Mouse (Mus musculus) c-Kit-positive CD71-positive TER-119-negative erythroid progenitor cells, embryonic 14.5 days (primary cell): ENCODE results near the gene Gm21190.
"Not testable (repeated sequence)": the region's sequence is repeated elsewhere in the genome, so short reads cannot be mapped to it uniquely, and the experiment has no call there.

Source experiments
- DNase-seq: peaks from one replicate; pipeline ENCODE4 v3.0.0-alpha.2; 2013; ENCODE audit warnings: low read depth

The Gm21190 gene

DNA sequence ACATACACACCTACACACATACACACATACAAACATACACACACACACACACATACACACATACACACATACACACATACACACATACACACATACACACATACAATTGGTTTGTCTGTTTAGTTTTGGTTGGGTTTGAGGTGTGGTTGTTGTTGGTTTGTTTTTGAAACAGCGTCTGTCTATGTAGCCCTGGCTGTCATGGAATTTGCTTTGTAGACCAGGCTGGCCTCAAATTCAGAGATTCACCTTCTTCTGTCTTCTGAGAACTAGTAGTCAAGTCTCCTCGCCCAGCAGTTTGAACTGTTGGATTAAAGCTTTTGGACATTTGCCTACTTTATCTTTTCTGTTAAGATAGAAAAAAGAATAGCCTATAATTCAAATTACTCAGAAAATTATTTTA lies 38.1 kb downstream of the Gm21190 start:
- not testable (repeated sequence) for DNase-seq

DNA sequence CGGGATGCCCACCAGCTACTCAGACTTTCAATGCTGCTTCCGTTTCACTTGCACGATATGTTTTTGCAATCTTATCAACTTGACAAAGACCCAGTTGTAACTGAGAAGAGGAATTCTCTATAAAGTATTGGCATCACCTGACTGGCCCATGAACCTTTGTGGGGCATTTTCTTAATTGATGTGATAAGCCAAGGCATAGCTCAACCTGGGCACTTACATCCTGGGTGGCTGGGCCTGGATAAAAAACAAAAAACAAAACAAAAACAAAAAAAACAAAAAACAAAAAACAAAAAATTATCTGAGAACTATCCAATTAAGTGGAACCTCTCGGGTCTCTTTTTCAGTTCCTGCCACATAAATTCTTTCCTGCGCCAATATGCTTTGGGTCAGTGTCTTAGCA lies 40.3 kb downstream of the Gm21190 start:
- DNase-seq, result no peak

GRCm38 (mm10) chr5:15484616-15485015 lies 44.4 kb downstream of the Gm21190 start:
- DNase-seq, result not testable (repeated sequence)

DNA sequence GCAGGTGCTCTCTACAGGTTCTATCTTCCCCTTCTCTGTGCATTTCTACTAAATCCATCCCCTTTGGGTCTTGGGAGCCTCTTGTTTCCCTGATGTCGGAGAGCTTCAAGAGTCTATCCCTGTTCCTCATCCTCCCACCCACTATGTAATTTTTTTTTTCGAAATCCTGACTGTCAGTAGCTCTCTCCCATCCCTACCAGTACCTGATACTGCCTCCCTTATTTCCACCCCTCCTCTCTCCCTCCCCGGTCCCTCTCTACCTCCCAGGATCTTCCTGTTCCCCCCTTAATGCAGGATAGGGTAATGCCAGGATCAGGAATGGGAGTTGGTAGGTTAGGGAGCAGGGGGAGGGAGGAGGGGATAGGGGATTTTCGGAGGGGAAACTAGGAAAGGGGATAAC lies 45.4 kb downstream of the Gm21190 start:
- not testable (repeated sequence) for DNase-seq

DNA sequence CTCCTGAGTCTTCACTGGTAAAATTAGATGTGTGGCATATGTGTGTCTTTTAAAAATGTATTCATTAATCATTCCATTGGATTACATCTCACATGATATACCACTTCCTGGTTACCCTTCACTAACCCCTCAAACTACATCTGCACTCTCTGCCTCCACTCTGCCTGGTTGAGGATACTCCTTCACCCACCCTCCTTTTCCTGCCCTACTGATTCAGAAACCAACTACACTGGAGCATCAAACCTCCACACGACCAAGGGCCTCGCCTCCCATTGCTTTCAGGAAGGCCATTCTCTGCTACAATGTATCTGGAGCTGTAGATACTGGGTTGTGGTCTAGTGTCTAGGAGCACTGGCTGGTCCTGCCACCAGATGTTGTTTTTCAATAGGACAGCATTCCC lies 46.2 kb downstream of the Gm21190 start:
- DNase-seq, result not testable (repeated sequence)

DNA sequence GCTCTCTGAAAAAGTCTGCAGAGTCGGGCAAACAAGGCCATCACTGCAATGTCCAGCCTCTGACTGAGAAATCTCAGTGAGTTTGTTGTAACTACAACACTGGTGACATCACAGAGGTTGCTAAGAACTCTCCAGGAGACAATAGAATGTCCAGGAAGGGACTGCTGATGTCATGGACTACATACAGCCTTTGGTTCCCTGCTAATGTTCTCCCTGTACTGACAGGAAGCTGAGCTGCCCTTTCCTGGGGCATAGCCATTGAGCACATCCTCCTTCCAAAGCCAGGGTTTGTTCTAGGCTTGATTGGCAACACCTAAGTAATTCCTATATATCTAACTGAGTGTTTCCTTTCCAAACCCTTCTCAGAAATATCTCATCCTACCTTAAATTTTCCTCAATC lies 52.6 kb downstream of the Gm21190 start, which contains the start of gene Gm21149:
Gene Gm21149 (minus strand): TSS at position 101 of the 400 bp plus-strand sequence.
- not testable (repeated sequence) for DNase-seq
